Mouse (Mus musculus) heart, embryonic 11.5 days (tissue): ENCODE data around the gene Nhsl1. TPM values are rescaled to one million over a fixed set of nuclear protein-coding genes. Genes with fewer than 3 reads are reported as not detected.
A peak's percentile ranks its signal among the peaks of the same experiment; 100 is the strongest.
"Not testable (repeated sequence)": the region's sequence is repeated elsewhere in the genome, so short reads cannot be mapped to it uniquely, and the experiment has no call there.

ENCODE experiments used
- ATAC-seq: fragments of 200-750 bp; cut with Nextera tagmentation; replicated peaks from 2 replicates; pipeline ENCODE4 v1.8.0; 2017; ENCODE audit warnings: moderate library complexity; ENCODE audit not compliant: insufficient number of reproducible peaks, low FRiP score, low TSS enrichment
- H3K27ac ChIP-seq: fragments of 300-500 bp; sonication (generic); 2 replicates; pipeline ENCODE4 v1.5.1; 2014; ENCODE audit warnings: mild to moderate bottlenecking, low read depth, low read length
- H3K27me3 ChIP-seq: fragments of 300-500 bp; sonication (generic); 2 replicates; pipeline ENCODE4 v1.6.1; 2014; ENCODE audit warnings: mild to moderate bottlenecking, low read length, mixed read lengths; ENCODE audit not compliant: control insufficient read depth, insufficient read depth
- H3K36me3 ChIP-seq: fragments of 300-500 bp; sonication (generic); 2 replicates; pipeline ENCODE4 v1.6.1; 2014; ENCODE audit warnings: mild to moderate bottlenecking, low read length, moderate library complexity, mixed read lengths; ENCODE audit not compliant: control insufficient read depth, insufficient read depth
- H3K4me1 ChIP-seq: fragments of 300-500 bp; sonication (generic); 2 replicates; pipeline ENCODE4 v1.6.1; 2014; ENCODE audit warnings: low read length; ENCODE audit not compliant: control insufficient read depth, insufficient read depth
- H3K4me2 ChIP-seq: fragments of 300-500 bp; sonication (generic); 2 replicates; pipeline ENCODE4 v1.6.1; 2014; ENCODE audit warnings: mild to moderate bottlenecking, moderate library complexity
- H3K4me3 ChIP-seq: fragments of 300-500 bp; sonication (generic); 2 replicates; pipeline ENCODE4 v1.5.1; 2014; ENCODE audit warnings: low read depth, low read length
- H3K9ac ChIP-seq: fragments of 300-500 bp; sonication (generic); 2 replicates; pipeline ENCODE4 v1.6.1; 2014; ENCODE audit warnings: mild to moderate bottlenecking, low read depth, low read length, moderate library complexity
- H3K9me3 ChIP-seq: fragments of 300-500 bp; sonication (generic); replicated peaks from 2 replicates; pipeline ENCODE4 v1.6.1; 2016; ENCODE audit warnings: low read length; ENCODE audit not compliant: control insufficient read depth
- WGBS: fragments of 180-500 bp; shearing (Covaris S2); extraction: QIAGEN DNeasy Blood & Tissue Kit; methylation state at CpG from one replicate; pipeline ENCODE4 v1.1.7; 2014; ENCODE audit not compliant: insufficient replicate concordance; 5-methylcytosine and 5-hydroxymethylcytosine counted together
- polyA plus RNA-seq: library from polyadenylated mRNA; unstranded; fragments of >200 nt; fragmentation: Nextera tagmentation; extraction: Ambion mirVana; gene quantifications from 2 replicates; pipeline ENCODE4 v1.2.1, GENCODE M21; 2014

Nhsl1 gene
- polyA plus RNA-seq, 1 experiment from 2014 or later = 13.6 TPM

DNA sequence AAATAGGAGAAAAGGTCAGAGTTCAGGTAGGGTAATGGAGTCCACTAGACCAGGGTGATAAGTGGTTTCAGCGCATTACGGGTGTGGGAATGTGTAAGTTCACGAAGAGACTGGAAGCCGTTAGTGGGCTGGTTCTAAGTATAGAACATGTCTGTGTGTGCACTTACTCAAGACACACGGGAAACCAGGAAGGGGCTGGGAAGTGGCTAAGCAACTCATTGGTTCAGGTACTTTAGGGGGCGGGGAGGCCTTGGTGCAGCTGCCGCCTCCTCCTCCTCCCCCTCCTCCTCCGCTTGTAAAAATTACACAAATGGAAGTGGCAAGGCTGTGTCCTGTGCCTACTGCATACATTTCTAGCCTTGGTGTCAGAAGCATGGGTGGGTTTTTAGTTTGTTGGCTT is 213.5 kb downstream of the Nhsl1 start:
- Histone ChIP-seq H3K27ac (no peak overlapping the region), H3K4me2 (no peak overlapping the region), H3K36me3 (peaks cover 10% of the 10 kb centered on the region), H3K9me3 (no peaks in the 10 kb centered on the region), H3K9ac (no peak overlapping the region), H3K4me3 (no peak overlapping the region), H3K4me1 (no peaks in the 10 kb centered on the region), H3K27me3 (no peaks in the 10 kb centered on the region)
- ATAC-seq = no peak
- WGBS = 41% methylated on average over 8 of the region's 8 CpGs

DNA sequence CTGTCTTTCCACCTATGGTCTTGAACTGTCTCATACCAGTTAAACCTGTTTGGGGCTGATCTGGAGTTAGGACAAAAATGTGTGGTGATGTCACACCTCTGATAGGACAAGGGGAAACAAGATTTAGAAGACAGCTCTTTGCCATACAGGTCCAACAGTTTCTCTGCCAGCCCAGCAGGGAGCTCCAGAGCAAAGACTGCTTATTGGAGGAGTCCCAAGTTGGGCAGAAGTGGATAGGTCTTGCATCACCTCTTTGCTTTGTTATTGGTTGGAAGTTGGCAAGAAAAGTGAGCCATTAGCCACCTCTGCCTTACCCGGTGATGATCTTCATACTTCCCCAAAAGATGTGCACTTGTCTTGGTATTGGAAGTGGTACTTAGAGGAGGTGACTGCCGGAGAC is 218.1 kb downstream of the Nhsl1 start:
- peaks cover 3% of the 10 kb centered on the region; the same call in 1 of the 2 replicates for H3K36me3 ChIP-seq
- H3K4me2 ChIP-seq = no peak overlapping the region
- H3K27ac ChIP-seq = no peak overlapping the region
- H3K9ac ChIP-seq = no peak overlapping the region
- WGBS = 81% methylated on average over 2 of the region's 2 CpGs
- H3K27me3 ChIP-seq = no peaks in the 10 kb centered on the region
- no peaks in the 10 kb centered on the region for H3K9me3 ChIP-seq
- H3K4me1 ChIP-seq = no peaks in the 10 kb centered on the region
- no peak overlapping the region for H3K4me3 ChIP-seq
- ATAC-seq = no peak

DNA sequence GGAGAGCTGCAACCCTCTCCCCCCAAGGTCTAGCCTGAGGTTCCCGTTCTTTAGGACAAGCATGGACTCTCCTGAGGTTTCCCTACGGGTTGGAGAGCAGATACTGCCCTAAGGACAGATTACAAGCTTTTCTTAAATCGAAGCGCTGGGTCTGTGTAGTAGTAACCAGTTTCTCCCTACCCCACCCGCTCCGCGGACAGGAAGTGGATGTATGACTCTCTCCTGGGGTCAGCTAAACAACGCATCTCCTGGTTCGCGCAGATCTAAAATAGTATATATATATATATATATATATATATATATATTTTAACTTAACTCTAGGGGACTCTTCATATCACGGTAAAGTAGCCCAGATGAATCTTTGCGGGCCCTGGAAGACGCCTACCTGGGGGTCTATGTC is 226.5 kb downstream of the Nhsl1 start:
- Histone ChIP-seq H3K27ac (no peak overlapping the region), H3K9ac (peak overlapping the region; percentile 78), H3K36me3 (no peaks in the 10 kb centered on the region), H3K4me1 (peaks cover 3% of the 10 kb centered on the region; the same call in 1 of the 2 replicates), H3K4me2 (peak overlapping the region; percentile 91), H3K9me3 (no peaks in the 10 kb centered on the region), H3K4me3 (peak overlapping the region; percentile 71), H3K27me3 (no peaks in the 10 kb centered on the region)
- ATAC-seq = peak; percentile 56; the same call in 1 of the 2 replicates
- 5% methylated on average over 13 of the region's 13 CpGs for WGBS

DNA sequence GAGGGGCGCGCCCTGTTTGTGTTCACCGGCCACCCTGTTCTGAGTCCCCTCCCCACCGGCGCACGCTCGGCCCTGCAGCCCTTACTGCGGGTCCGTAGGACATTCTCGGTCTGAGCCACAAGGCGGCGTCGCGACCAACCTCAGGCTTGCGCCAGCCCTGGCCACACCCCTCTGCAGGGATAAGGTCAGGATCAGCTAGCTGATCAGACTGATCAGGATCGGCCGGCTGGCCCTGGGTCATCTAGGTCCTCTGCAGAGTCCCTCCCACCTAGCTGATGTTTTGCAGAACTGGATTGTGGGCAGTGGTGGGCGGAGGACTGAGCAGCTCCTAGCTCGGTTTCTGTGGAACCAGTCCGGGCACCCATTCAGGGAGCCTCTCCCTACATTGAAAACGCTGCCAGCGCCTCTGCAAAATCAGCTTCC is 227.0 kb downstream of the Nhsl1 start, which contains the start of gene Hebp2:
Gene Hebp2, minus strand, starts transcription at position 264 of the 423 bp plus-strand sequence.
- WGBS = under 1% methylated on average over 22 of the region's 22 CpGs
- H3K9ac ChIP-seq = peak within 1 kb of the TSS; percentile 78

GRCm38 (mm10) chr10:18547381-18547780 is 228.6 kb downstream of the Nhsl1 start:
- ATAC-seq = no peak
- Histone ChIP-seq H3K4me2 (no peak overlapping the region), H3K4me1 (peaks cover 3% of the 10 kb centered on the region; the same call in 1 of the 2 replicates), H3K9me3 (no peaks in the 10 kb centered on the region), H3K9ac (no peak overlapping the region), H3K27me3 (no peaks in the 10 kb centered on the region), H3K27ac (no peak overlapping the region), H3K36me3 (no peaks in the 10 kb centered on the region), H3K4me3 (no peak overlapping the region)
- WGBS = 77% methylated on average over 4 of the region's 4 CpGs

More for the DNA sequence above, 227.0 kb downstream of the Nhsl1 start, which contains the start of gene Hebp2:
- H3K9me3 ChIP-seq = no peaks in the 10 kb centered on the region
- H3K27me3 ChIP-seq = no peaks in the 10 kb centered on the region
- H3K4me3 ChIP-seq = peak within 1 kb of the TSS; percentile 71
- H3K4me1 ChIP-seq = peaks cover 3% of the 10 kb centered on the region; the same call in 1 of the 2 replicates
- no peaks in the 10 kb centered on the region for H3K36me3 ChIP-seq
- H3K4me2 ChIP-seq = peak within 1 kb of the TSS; percentile 91
- ATAC-seq = peak; percentile 66
- no peak within 1 kb of the TSS for H3K27ac ChIP-seq

DNA sequence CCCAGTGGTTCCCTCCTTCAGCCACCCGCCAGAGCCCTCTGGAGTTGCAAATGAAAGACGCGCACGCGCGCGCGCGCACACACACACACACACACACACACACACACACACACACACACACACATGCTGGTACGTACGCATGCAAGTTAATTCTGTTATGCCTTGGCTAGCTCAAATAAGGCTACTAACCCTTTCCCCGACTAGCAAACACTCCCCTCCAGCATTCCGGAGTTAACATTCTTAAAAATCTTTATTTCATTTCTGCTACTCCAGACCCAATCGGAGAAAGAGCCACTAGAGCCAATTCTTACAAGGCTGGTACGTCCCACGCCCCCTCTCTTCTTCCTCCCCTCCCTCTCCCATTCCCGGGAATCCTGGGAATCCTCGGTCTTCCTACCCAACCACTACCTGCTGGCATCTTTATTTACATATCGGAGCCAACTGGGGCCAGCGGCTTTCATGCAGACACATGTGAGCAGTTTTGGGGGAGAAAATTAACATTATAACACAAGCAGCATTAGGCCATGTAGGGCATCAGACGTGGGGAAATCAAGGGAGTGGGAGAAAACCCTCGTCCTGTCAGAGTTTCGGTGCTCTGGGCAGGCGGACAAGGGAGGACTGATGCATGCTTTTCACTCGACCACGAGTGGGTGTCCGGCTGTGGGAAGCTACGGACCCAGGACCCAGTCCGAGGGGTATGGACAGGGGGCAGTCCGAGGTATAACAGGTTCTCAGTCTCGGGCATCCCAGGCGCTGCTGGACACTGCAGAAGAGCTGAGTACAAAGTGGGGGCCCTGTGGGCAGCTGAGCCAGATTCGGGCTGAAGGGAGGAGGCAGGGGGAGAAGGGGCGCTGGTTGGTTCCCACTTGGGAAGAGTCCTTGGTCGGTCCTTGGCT is 230.8 kb downstream of the Nhsl1 start:
- no peak for ATAC-seq
- H3K27me3 ChIP-seq = no peaks in the 10 kb centered on the region
- H3K36me3 ChIP-seq = no peaks in the 10 kb centered on the region
- H3K27ac ChIP-seq = no peak overlapping the region
- no peaks in the 10 kb centered on the region for H3K9me3 ChIP-seq
- peaks cover 3% of the 10 kb centered on the region; the same call in 1 of the 2 replicates for H3K4me1 ChIP-seq
- 5% methylated on average over 35 of the region's 35 CpGs for WGBS
- peak overlapping the region; percentile 46 for H3K4me3 ChIP-seq
- peak overlapping the region; percentile 77 for H3K4me2 ChIP-seq
- H3K9ac ChIP-seq = peak overlapping the region; percentile 50; the same call in 1 of the 2 replicates

- H3K27ac ChIP-seq, H3K9ac ChIP-seq, H3K4me2 ChIP-seq, H3K4me3 ChIP-seq, ATAC-seq, H3K9me3 ChIP-seq, H3K36me3 ChIP-seq, H3K27me3 ChIP-seq, H3K4me1 ChIP-seq: not testable (repeated sequence)
- WGBS = 79% methylated on average over 9 of the region's 9 CpGs
These were observed 240.3 kb downstream of the Nhsl1 start for GRCm38 (mm10) chr10:18559076-18559475.

- no peak overlapping the region for H3K27ac ChIP-seq
- no peak for ATAC-seq
- no peak overlapping the region for H3K4me3 ChIP-seq
- 38% methylated on average over 5 of the region's 5 CpGs for whole genome bisulfite sequencing
- H3K9ac ChIP-seq = no peak overlapping the region
- H3K4me1 ChIP-seq = no peaks in the 10 kb centered on the region
- no peak overlapping the region for H3K4me2 ChIP-seq
- H3K9me3 ChIP-seq = no peaks in the 10 kb centered on the region
- H3K36me3 ChIP-seq = no peaks in the 10 kb centered on the region
- no peaks in the 10 kb centered on the region for H3K27me3 ChIP-seq
These were observed 242.7 kb downstream of the Nhsl1 start for GRCm38 (mm10) chr10:18561445-18561844.
